ENCODE assay signal across 26 mouse cellular contexts in the genomic region with DNA sequence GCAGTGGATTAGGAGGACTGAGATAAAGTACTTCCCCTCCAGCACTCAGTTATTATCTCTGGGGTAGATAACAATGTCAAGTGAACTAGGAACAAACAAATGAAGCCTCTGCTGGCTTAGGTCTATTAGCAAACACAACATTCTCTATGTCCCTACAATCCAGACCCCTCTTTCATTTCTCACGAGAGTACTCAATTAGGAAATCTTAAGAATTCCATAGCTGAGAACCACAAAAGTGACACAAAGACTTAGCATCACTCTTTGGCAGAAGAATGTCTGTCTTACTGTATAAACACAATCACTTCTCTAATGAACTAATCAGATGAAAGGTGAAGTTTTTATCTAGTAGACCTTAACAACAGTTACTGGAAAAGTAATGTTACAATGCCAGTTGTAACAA.
"Had no signal": no experiment of that assay in that cellular context is flagged by ENCODE, and none has a peak within 500 bp of the region (broad histone marks: within the 10 kb centered on the region; RNA-seq: fewer than 3 reads in every experiment).

No protein-coding gene starts in this region.

- H3K4me3 ChIP-seq: gastrocnemius, adult 2 months; heart, embryonic 10.5 days; heart, embryonic 12.5 days; heart, embryonic 15.5 days; hindbrain, embryonic 13.5 days; hindbrain, embryonic 15.5 days; kidney, embryonic 15.5 days; limb, embryonic 13.5 days; limb, embryonic 15.5 days; liver, embryonic 12.5 days had no signal

- DNase-seq: gastrocnemius, adult 2 months; gastrocnemius, postnatal 10 days; gastrocnemius, postnatal 36 days; heart, adult 18-20 months; heart, postnatal 14 days; heart, postnatal 36 days; kidney, adult 11 months; kidney, adult 2 months; kidney, adult 9 months; kidney, postnatal 14 days; kidney, postnatal 36 days; layer of hippocampus, postnatal 36 days; left cerebral cortex, postnatal 4 days had no signal

- ATAC-seq: hindbrain, postnatal 0 days; intestine, embryonic 16.5 days; liver, embryonic 12.5 days had no signal

- H3K27ac ChIP-seq: gastrocnemius, adult 2 months; heart, embryonic 10.5 days; hindbrain, embryonic 13.5 days; hindbrain, embryonic 15.5 days; hindbrain, postnatal 0 days; kidney, embryonic 15.5 days; kidney, postnatal 0 days; limb, embryonic 13.5 days; limb, embryonic 15.5 days; liver, embryonic 12.5 days; liver, embryonic 14.5 days had no signal
